Mouse (Mus musculus) C2C12 (cell line): ENCODE results near the gene Ctsk. TPM values are rescaled to one million over a fixed set of nuclear protein-coding genes. Genes with fewer than 3 reads are reported as not detected.
"Not testable (repeated sequence)": the region's sequence is repeated elsewhere in the genome, so short reads cannot be mapped to it uniquely, and the experiment has no call there.

Experiments
- H3K27me3 ChIP-seq: one replicate; pipeline ENCODE4 v1.6.1; 2011; ENCODE audit not compliant: control insufficient read depth, insufficient read depth, insufficient read length
- H3K36me3 ChIP-seq: one replicate; pipeline ENCODE4 v1.6.1; 2011; ENCODE audit not compliant: control insufficient read depth, insufficient read depth
- H3K4me3 ChIP-seq: one replicate; pipeline ENCODE4 v1.5.1; 2011; ENCODE audit warnings: mild to moderate bottlenecking, control low read depth; ENCODE audit not compliant: poor library complexity, insufficient read depth, severe bottlenecking
- H3K79me2 ChIP-seq: one replicate; pipeline ENCODE4 v1.6.1; 2011; ENCODE audit not compliant: control insufficient read depth, insufficient read depth
- H3K79me3 ChIP-seq: one replicate; pipeline ENCODE4 v1.6.1; 2011; ENCODE audit warnings: low read depth, control low read depth
- H3ac ChIP-seq: one replicate; pipeline ENCODE3; 2011; ENCODE audit warnings: low read depth; ENCODE audit not compliant: control insufficient read depth, insufficient read length
- CEBPB ChIP-seq: IDR thresholded peaks from one replicate; pipeline ENCODE4 v1.6.1; 2011; ENCODE audit warnings: low read depth, mild to moderate bottlenecking, control low read depth, moderate library complexity
- CTCF ChIP-seq: IDR thresholded peaks from one replicate; pipeline ENCODE4 v1.5.1; 2011; ENCODE audit not compliant: control insufficient read depth, insufficient read depth, insufficient read length
- FOSL1 ChIP-seq: IDR thresholded peaks from one replicate; pipeline ENCODE4 v1.8.0; 2011; ENCODE audit warnings: mild to moderate bottlenecking, low read length; ENCODE audit not compliant: poor library complexity, insufficient read depth, severe bottlenecking
- MAX ChIP-seq: IDR thresholded peaks from one replicate; pipeline ENCODE4 v1.6.1; 2011; ENCODE audit warnings: mild to moderate bottlenecking, control low read depth
- MYOD1 ChIP-seq: IDR thresholded peaks from one replicate; pipeline ENCODE4 v1.6.1; 2011; ENCODE audit warnings: low read depth; ENCODE audit not compliant: control insufficient read depth, insufficient read length
- MYOG ChIP-seq: IDR thresholded peaks from one replicate; pipeline ENCODE4 v1.6.1; 2011; ENCODE audit not compliant: control insufficient read depth, insufficient read length; ENCODE audit errors: extremely low read depth
- USF1 ChIP-seq: IDR thresholded peaks from one replicate; pipeline ENCODE4 v1.6.1; 2011; ENCODE audit warnings: low read depth, mild to moderate bottlenecking, control low read depth, moderate library complexity
- polyA plus RNA-seq: library from polyadenylated mRNA; unstranded; fragments of >200 nt; fragmentation: generic; extraction: Trizol; gene quantifications from one replicate; pipeline ENCODE4 v1.2.1, GENCODE M21; 2012; ENCODE audit warnings: missing spikeins

Gene Ctsk
- polyA plus RNA-seq, 1 experiment: 0.07 TPM

DNA sequence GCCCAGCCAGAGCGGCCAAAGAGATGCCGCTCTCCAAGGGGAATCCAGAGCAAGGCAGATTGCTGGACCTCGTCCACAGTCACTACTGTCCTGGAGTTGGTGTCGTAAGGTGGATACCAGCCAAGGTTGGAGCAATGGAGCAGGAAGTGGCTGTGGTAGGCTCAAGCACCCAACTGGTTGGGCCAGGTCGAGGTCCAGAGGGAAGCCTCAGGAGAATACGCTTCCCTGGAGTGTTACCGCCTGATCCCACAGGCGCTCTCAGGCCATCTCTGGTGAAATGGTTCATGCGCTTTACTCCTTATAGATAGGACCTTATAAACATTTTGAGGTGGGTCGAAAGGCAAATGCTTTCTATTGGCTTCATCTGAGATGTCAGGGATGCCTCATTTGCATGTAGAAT is 39.9 kb downstream of the Ctsk start:
- Histone ChIP-seq H3K27me3 (no peaks in the 10 kb centered on the region), H3K79me2 (no peaks in the 10 kb centered on the region), H3K4me3 (no peak overlapping the region), H3K36me3 (no peaks in the 10 kb centered on the region), H3K79me3 (no peaks in the 10 kb centered on the region), H3ac (no peak overlapping the region)
- TF ChIP-seq CEBPB: no peak
- no peak for TF ChIP-seq CTCF
- no peak for TF ChIP-seq MAX
- TF ChIP-seq FOSL1: no peak
- TF ChIP-seq USF1: no peak
- TF ChIP-seq MYOD1: no peak
- TF ChIP-seq MYOG: no peak

- Histone ChIP-seq H3K36me3 (no peaks in the 10 kb centered on the region), H3K4me3 (no peak overlapping the region), H3K79me3 (no peaks in the 10 kb centered on the region), H3K27me3 (no peaks in the 10 kb centered on the region), H3K79me2 (no peaks in the 10 kb centered on the region), H3ac (no peak overlapping the region)
- no peak for TF ChIP-seq CTCF
- no peak for TF ChIP-seq FOSL1
- TF ChIP-seq MAX: no peak
- TF ChIP-seq MYOG: no peak
- TF ChIP-seq USF1: no peak
- TF ChIP-seq CEBPB: no peak
- TF ChIP-seq MYOD1: no peak
These were observed 40.8 kb downstream of the Ctsk start for GRCm38 (mm10) chr3:95539837-95540236.

- not testable (repeated sequence) for H3ac ChIP-seq, H3K79me3 ChIP-seq, H3K79me2 ChIP-seq, H3K27me3 ChIP-seq, H3K36me3 ChIP-seq, H3K4me3 ChIP-seq
These were observed 42.1 kb downstream of the Ctsk start for GRCm38 (mm10) chr3:95541186-95541585.

DNA sequence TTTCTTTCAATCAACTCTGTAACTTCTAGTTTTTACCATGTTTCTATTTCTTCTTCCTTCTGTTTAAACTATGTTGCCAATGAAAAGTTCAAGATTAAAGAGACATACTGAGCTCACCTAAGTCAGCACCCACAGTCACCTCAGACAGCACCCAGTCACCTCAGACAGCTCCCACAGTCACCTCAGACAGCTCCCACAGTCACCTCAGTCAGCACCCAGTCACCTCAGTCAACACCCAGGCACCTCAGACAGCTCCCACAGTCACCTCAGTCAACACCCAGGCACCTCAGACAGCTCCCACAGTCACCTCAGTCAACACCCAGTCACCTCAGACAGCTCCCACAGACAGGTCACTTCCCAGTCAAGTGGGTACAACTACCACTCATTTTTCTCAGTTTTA is 43.1 kb downstream of the Ctsk start:
- no peaks in the 10 kb centered on the region for H3K79me2 ChIP-seq
- H3K27me3 ChIP-seq: no peaks in the 10 kb centered on the region
- TF ChIP-seq CTCF: no peak
- TF ChIP-seq FOSL1: no peak
- no peak for TF ChIP-seq CEBPB
- TF ChIP-seq USF1: no peak
- no peak for TF ChIP-seq MAX
- no peak for TF ChIP-seq MYOD1
- TF ChIP-seq MYOG: no peak
- no peak overlapping the region for H3ac ChIP-seq
- no peaks in the 10 kb centered on the region for H3K36me3 ChIP-seq
- no peaks in the 10 kb centered on the region for H3K79me3 ChIP-seq
- no peak overlapping the region for H3K4me3 ChIP-seq

DNA sequence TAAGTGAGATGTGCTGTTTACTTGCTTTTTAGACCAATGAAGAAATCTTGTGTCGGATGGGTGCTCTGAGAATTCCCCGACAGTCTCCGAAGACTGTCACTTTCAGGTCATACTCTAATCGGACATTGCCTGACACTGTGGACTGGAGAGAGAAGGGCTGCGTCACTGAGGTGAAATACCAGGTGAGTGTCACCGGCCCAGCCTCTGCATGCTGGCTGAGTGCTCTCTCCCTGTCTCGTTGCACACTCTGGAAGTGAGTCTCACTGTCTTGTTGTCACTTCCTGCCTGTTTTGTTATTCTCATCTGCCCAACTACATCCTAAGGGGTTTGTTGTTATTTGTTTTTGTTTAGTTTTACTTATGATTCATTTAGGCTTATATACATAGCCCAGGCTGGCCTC is 43.9 kb downstream of the Ctsk start:
- Histone ChIP-seq H3K27me3 (no peaks in the 10 kb centered on the region), H3ac (no peak overlapping the region), H3K79me2 (no peaks in the 10 kb centered on the region), H3K79me3 (no peaks in the 10 kb centered on the region), H3K36me3 (no peaks in the 10 kb centered on the region), H3K4me3 (no peak overlapping the region)
- TF ChIP-seq USF1 (no peak), FOSL1 (no peak), CEBPB (no peak), CTCF (no peak), MAX (no peak), MYOG (no peak), MYOD1 (no peak)

GRCm38 (mm10) chr3:95550176-95550575 is 51.1 kb downstream of the Ctsk start:
- no peak for TF ChIP-seq MYOG
- TF ChIP-seq MYOD1: no peak
- no peak for TF ChIP-seq CEBPB
- no peak for TF ChIP-seq MAX
- no peak for TF ChIP-seq CTCF
- no peak for TF ChIP-seq USF1
- TF ChIP-seq FOSL1: no peak
- Histone ChIP-seq H3K4me3 (no peak overlapping the region), H3K27me3 (no peaks in the 10 kb centered on the region), H3K36me3 (no peaks in the 10 kb centered on the region), H3K79me3 (no peaks in the 10 kb centered on the region), H3ac (no peak overlapping the region), H3K79me2 (no peaks in the 10 kb centered on the region)
